Mouse (Mus musculus): ENCODE results near the gene Necab3. TPM values are rescaled to one million over a fixed set of nuclear protein-coding genes. Genes with fewer than 3 reads are reported as not detected.
A peak's percentile ranks its signal among the peaks of the same experiment; 100 is the strongest.

Gene Necab3
- 2.1 and 2.9 TPM in 2 replicates for polyA plus RNA-seq (2015; fragmentation: Nextera tagmentation; extraction: Ambion mirVana)

DNA sequence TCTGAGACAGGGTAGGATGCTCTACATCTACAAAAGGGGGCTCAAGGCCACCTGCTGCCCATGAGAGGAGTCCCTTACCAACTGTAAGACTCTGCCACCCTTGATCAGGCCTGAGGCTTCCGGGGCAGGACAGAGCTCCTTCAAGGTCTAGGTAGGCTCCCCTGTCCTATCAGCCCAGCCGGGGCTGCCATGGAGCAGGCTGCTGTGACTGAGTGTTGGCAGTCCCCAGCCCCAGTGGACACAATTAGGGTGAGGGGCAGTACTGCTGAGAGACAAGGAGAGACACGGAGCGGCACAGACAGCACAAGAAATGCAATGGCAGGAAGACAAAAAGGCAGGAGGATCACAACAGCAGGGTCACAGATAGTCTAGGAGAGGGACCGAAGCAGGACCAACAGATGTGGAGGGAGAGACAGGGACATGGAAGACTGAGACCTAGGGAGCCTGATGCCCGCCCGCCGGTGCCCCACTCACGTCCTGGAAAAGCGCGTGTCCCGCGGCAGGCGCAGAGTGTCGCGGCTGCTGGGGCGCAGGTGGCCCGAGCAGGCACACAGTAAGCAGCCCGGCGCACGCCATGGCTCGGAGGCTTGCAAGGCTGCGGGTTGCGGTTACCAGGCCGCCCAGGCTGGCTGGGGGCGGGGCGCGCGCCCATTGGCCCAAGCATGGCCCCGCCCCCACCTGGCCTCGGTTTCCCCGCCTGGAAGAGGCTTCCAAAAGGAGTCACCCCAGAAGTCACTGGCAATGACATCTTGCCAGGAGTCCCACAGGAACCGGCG is at the start of gene Necab3:
Necab3 (minus strand) TSS at position 627 of the 776 bp plus-strand sequence.
- peak within 1 kb of the TSS; percentile 54 for H3K4me2 ChIP-seq
- no peaks in the 10 kb centered on the region for H3K27me3 ChIP-seq
- peak within 1 kb of the TSS; percentile 17; the same call in 1 of the 2 replicates for H3K4me3 ChIP-seq
- 8% methylated on average over 34 of the region's 34 CpGs for WGBS
- H3K27ac ChIP-seq, result no peak within 1 kb of the TSS
- H3K9ac ChIP-seq, result peak within 1 kb of the TSS; percentile 32; the same call in 1 of the 2 replicates
- peaks cover 26% of the 10 kb centered on the region for H3K36me3 ChIP-seq
- ATAC-seq (ENCODE audit: borderline replicate concordance, extremely low read depth, low FRiP score, low TSS enrichment), result no peak
- no peaks in the 10 kb centered on the region for H3K9me3 ChIP-seq
- peaks cover 29% of the 10 kb centered on the region for H3K4me1 ChIP-seq

DNA sequence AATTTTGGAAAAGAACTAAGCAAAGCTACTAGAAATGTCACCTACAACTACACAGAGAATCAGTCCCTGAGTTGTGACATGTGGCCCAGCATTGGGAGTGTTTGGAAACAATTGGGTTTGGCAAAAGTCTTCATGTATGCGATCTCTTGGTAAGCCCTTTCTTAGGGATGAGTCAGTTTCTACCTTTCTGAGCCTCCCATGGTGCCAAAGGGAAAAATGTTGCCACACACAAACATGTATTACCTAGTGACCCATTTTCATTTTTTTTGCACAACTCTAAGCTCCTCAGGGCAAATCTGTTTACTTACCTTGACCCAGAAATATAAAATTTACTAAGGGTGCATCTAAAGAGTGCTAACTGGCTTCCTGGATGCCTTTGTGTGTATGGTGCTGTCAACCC is 48.3 kb upstream of the Necab3 start:
- 90% methylated on average over 1 of the region's 1 CpGs for WGBS
- peaks cover 17% of the 10 kb centered on the region for H3K4me1 ChIP-seq

DNA sequence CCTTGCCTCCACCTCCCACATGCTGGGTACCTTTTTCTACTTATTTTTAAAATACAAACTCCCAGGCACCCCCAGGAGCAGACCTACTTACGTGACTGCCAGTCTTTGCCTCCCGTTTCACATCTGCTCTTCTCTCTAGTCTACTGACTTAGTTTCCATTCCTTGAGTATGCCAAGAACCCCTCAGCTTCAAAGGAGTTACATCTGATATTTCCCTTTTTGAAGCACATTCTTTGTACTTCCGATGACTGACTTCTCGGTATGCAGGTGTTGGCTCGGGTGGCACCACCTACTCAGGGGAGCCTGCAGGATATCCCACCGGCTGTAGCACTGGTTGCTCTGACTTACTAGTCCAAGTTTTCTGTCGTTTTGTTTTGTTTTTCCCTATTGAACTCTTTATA is 45.5 kb upstream of the Necab3 start:
- peaks cover 7% of the 10 kb centered on the region; the same call in 1 of the 2 replicates for H3K27me3 ChIP-seq
- peaks cover 17% of the 10 kb centered on the region for H3K4me1 ChIP-seq
- ATAC-seq (ENCODE audit: borderline replicate concordance, extremely low read depth, low FRiP score, low TSS enrichment), result no peak
- WGBS, result 30% methylated on average over 7 of the region's 7 CpGs
- peak overlapping the region; percentile 82 for H3K4me3 ChIP-seq
- H3K9me3 ChIP-seq, result no peaks in the 10 kb centered on the region
- 0 out of 2 replicates have a peak overlapping the region, but pooled peaks have one; percentile 51 for H3K27ac ChIP-seq
- peak overlapping the region; percentile 19; the same call in 1 of the 2 replicates for H3K9ac ChIP-seq
- no peaks in the 10 kb centered on the region for H3K36me3 ChIP-seq
- H3K4me2 ChIP-seq, result peak overlapping the region; percentile 73

More for the DNA sequence above, 48.3 kb upstream of the Necab3 start:
- Histone ChIP-seq H3K9ac (no peak overlapping the region), H3K27ac (no peak overlapping the region), H3K4me2 (no peak overlapping the region), H3K27me3 (peaks cover 7% of the 10 kb centered on the region; the same call in 1 of the 2 replicates), H3K9me3 (no peaks in the 10 kb centered on the region), H3K36me3 (no peaks in the 10 kb centered on the region), H3K4me3 (no peak overlapping the region)
- ATAC-seq (ENCODE audit: borderline replicate concordance, extremely low read depth, low FRiP score, low TSS enrichment), result no peak

DNA sequence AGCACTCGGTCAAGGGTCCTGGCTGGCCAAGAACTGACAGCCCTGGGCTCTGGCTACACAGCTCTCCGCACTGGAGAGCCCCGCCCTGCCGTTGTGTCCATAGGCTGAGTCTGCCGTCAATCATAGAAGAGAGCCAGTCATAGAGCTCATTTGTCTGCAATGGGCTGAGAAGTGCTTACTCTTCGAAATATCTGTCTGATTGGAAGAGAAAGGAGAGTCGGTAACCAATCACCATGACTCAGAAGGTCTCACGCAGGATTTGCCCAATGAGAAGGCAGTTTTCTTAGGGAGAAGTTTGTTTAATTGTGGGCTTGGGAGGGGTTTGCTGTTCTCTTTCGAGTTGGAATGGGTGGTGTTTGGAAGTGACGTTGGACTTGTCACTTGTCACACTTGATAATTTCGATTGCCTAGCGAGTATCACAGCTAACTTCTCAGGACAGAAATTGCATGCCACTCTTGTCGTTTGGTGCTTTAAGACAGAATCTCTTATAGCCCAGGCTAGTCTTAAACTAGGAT is 45.0 kb upstream of the Necab3 start, which contains the start of gene Pxmp4:
Pxmp4 (minus strand) TSS at position 71 of the 516 bp plus-strand sequence.
- H3K36me3 ChIP-seq, result no peaks in the 10 kb centered on the region
- H3K4me2 ChIP-seq, result peak within 1 kb of the TSS; percentile 73
- peaks cover 17% of the 10 kb centered on the region for H3K4me1 ChIP-seq
- WGBS, result 0% methylated on average over 13 of the region's 13 CpGs
- ATAC-seq (ENCODE audit: borderline replicate concordance, extremely low read depth, low FRiP score, low TSS enrichment), result peak; percentile 100
- H3K27ac ChIP-seq, result peak within 1 kb of the TSS; percentile 58; the same call in 1 of the 2 replicates
- peaks cover 6% of the 10 kb centered on the region; the same call in 1 of the 2 replicates for H3K27me3 ChIP-seq
- H3K9ac ChIP-seq, result peak within 1 kb of the TSS; percentile 87
- no peaks in the 10 kb centered on the region for H3K9me3 ChIP-seq
- peak within 1 kb of the TSS; percentile 82 for H3K4me3 ChIP-seq

DNA sequence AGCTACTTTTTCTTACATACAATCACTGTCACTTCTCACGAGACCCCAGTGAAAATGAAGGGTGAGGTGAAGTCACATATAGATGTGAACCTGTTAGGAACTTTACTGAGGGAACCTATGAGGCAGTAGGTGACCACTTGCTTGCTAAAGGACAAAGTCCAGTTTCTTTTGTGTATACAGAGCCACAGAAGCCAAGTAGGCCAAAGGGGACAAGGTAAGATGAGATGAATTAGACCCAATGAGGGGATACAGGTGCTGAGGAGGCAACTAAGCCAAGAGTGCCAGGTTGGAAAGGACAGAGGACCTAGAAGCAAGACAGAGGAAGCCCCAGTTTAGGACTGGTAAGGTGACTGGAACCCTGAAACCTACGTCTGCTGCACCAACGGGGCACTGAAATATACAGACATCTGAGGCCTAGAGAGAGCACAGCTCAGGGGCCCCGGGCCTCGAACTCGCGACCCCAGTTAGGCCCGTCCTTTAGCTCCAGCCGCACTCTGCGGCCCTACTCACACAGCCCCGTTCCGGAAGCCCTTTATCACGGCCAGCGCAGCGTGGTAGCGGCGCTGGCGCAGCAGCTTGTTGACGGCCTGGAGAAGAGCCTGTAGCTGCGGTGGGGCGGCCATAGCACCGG is 44.4 kb upstream of the Necab3 start:
- peaks cover under 1% of the 10 kb centered on the region; the same call in 1 of the 2 replicates for H3K27me3 ChIP-seq
- H3K36me3 ChIP-seq, result no peaks in the 10 kb centered on the region
- peak overlapping the region; percentile 58; the same call in 1 of the 2 replicates for H3K27ac ChIP-seq
- H3K4me1 ChIP-seq, result peaks cover 17% of the 10 kb centered on the region
- WGBS, result 9% methylated on average over 22 of the region's 22 CpGs
- no peak for ATAC-seq (ENCODE audit: borderline replicate concordance, extremely low read depth, low FRiP score, low TSS enrichment)
- no peaks in the 10 kb centered on the region for H3K9me3 ChIP-seq
- peak overlapping the region; percentile 87 for H3K9ac ChIP-seq
- peak overlapping the region; percentile 73 for H3K4me2 ChIP-seq
- H3K4me3 ChIP-seq, result peak overlapping the region; percentile 82

DNA sequence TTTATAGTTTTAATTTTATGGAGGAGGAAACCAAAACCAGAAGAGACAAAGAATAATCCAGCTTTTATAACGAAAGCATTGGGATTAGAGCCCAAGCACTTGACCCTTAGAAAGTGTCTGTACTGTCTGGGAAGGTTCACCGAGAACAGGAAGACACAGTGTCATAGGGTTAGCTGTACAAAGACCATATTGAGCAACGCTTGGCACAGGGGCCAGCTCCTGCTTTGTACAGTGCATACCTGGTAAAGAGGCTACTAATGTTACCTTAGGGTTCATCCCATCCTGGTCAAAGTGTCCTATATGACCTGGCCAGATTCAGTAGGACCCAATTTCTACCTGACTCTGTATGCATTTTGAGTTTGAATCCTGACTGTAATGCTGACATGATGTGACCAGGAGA is 42.6 kb upstream of the Necab3 start:
- no peaks in the 10 kb centered on the region for H3K36me3 ChIP-seq
- no peak overlapping the region for H3K9ac ChIP-seq
- H3K27me3 ChIP-seq, result no peaks in the 10 kb centered on the region
- no peak for ATAC-seq (ENCODE audit: borderline replicate concordance, extremely low read depth, low FRiP score, low TSS enrichment)
- WGBS, result 68% methylated on average over 3 of the region's 3 CpGs
- no peak overlapping the region for H3K4me3 ChIP-seq
- no peak overlapping the region for H3K4me2 ChIP-seq
- peaks cover 17% of the 10 kb centered on the region for H3K4me1 ChIP-seq
- H3K27ac ChIP-seq, result no peak overlapping the region
- H3K9me3 ChIP-seq, result no peaks in the 10 kb centered on the region

DNA sequence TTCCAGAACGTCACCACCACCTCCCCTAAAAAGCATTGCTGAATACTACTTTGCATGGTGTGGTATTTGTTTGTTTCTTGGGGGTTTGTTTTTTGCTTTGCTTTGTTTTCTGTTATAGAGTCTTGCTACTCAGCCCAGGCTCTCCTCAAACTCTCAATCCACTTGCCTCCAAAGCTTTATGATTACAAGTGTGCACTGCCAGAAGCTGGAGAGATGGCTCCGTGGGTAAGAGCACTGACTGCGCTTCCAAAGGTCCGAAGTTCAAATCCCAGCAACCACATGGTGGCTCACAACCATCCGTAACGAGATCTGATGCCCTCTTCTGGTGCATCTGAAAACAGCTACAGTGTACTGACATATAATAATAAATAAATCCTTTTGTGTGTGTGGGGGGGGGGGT is 41.9 kb upstream of the Necab3 start:
- Histone ChIP-seq H3K9me3 (no peaks in the 10 kb centered on the region), H3K4me3 (no peak overlapping the region), H3K4me2 (no peak overlapping the region), H3K4me1 (peaks cover 17% of the 10 kb centered on the region), H3K9ac (no peak overlapping the region), H3K27ac (no peak overlapping the region), H3K36me3 (0 out of 2 replicates have a peak, but pooled peaks cover 3% of the 10 kb centered on the region), H3K27me3 (no peaks in the 10 kb centered on the region)
- ATAC-seq (ENCODE audit: borderline replicate concordance, extremely low read depth, low FRiP score, low TSS enrichment), result no peak
- WGBS, result 62% methylated on average over 6 of the region's 6 CpGs

DNA sequence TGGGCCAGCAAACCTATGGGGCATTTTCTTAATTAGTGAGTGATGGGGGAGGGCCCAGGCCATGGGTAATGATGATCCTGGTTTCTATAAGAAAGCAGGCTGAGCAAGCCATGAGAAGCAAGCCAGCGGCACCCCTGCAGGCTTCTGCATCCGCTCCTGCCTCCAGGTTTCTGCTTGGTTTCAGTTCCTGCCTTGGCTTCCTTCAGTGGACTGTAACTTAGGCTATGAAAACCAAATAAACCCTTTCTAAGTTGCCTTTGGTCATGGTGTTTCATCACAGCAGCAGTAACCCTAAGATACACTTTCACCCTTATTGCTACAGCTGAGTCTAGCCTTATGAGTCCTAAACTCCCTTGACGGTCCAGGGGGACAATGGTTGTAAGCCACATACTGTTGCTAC is 38.7 kb upstream of the Necab3 start:
- WGBS, result 71% methylated on average over 3 of the region's 3 CpGs
- Histone ChIP-seq H3K4me2 (no peak overlapping the region), H3K27ac (no peak overlapping the region), H3K4me1 (peaks cover 2% of the 10 kb centered on the region; the same call in 1 of the 2 replicates), H3K36me3 (peaks cover 11% of the 10 kb centered on the region), H3K9ac (no peak overlapping the region), H3K4me3 (no peak overlapping the region), H3K27me3 (no peaks in the 10 kb centered on the region), H3K9me3 (no peaks in the 10 kb centered on the region)
- ATAC-seq (ENCODE audit: borderline replicate concordance, extremely low read depth, low FRiP score, low TSS enrichment), result no peak

DNA sequence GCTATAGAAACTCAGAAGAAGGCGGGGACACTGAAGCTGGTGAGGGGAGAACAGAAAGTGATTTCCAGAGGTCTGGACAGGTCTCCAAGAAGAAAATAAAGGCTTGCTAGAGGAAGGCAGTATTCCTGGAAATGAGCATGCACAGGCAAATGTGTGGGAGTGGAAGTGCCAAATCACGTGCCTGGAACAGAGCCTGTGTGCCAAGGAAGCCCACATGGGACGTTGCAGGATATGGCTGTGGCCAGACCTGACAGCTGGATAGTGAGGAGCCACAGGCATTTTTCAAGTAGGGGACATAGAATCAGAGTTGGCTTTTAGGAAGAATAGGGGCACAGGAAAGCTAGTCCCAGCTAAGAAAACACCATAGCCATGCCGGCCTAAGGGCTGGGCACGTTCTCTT is 37.1 kb upstream of the Necab3 start:
- Histone ChIP-seq H3K27ac (no peak overlapping the region), H3K4me1 (no peaks in the 10 kb centered on the region), H3K4me3 (no peak overlapping the region), H3K9me3 (no peaks in the 10 kb centered on the region), H3K4me2 (no peak overlapping the region), H3K36me3 (peaks cover 11% of the 10 kb centered on the region), H3K27me3 (no peaks in the 10 kb centered on the region), H3K9ac (no peak overlapping the region)
- ATAC-seq (ENCODE audit: borderline replicate concordance, extremely low read depth, low FRiP score, low TSS enrichment), result no peak
- 73% methylated on average over 5 of the region's 5 CpGs for WGBS

DNA sequence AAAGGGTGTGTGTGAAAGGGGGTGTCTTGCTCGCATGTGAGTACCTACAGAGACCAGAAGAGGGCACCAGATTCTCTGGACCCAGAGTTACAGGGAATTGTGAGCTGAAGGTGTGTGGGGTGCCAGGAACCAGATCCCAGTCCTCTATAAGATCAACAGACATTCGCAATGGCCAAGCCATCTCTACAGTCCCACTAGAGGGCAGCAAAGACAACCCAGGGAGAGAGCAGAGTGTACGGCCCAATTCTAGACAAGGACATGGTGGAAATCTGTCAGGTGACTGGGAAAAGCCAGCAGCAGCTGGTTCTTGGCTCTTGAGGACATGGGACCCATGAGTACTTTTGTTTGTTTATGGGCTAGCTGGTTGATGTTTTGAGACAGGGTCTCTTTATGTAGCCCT is 34.3 kb upstream of the Necab3 start:
- WGBS, result 65% methylated on average over 3 of the region's 3 CpGs
- Histone ChIP-seq H3K27me3 (no peaks in the 10 kb centered on the region), H3K36me3 (peaks cover 11% of the 10 kb centered on the region), H3K27ac (no peak overlapping the region), H3K4me1 (no peaks in the 10 kb centered on the region), H3K4me3 (no peak overlapping the region), H3K4me2 (no peak overlapping the region), H3K9me3 (no peaks in the 10 kb centered on the region), H3K9ac (no peak overlapping the region)
- no peak for ATAC-seq (ENCODE audit: borderline replicate concordance, extremely low read depth, low FRiP score, low TSS enrichment)

DNA sequence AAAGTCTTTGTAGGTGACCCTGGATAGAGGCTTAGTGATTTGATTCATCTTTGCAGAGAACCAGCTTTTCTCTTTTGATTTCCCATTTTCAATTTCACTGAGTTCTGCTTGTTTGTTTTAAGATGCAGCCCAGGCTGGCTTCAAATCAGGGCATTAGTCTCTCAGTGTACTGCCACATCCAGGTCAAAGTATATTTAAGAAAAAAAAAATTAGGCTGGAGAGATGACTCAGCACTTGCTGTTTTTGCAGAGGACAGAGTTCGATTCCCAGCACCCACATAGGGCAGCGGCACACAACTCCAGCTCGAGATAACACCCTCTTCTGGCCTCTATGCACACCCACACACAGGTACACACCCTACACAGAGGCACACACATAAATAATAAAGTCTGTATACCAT is 32.5 kb upstream of the Necab3 start:
- Histone ChIP-seq H3K27me3 (no peaks in the 10 kb centered on the region), H3K4me2 (no peak overlapping the region), H3K4me3 (no peak overlapping the region), H3K36me3 (peaks cover 22% of the 10 kb centered on the region), H3K9ac (no peak overlapping the region), H3K9me3 (no peaks in the 10 kb centered on the region), H3K4me1 (no peaks in the 10 kb centered on the region), H3K27ac (no peak overlapping the region)
- no peak for ATAC-seq (ENCODE audit: borderline replicate concordance, extremely low read depth, low FRiP score, low TSS enrichment)
- WGBS, result 77% methylated on average over 3 of the region's 3 CpGs

Measured in lung, embryonic 15.5 days (tissue).